23 mouse cellular contexts compared by ENCODE assay signal in genomic region chr1:42591855-42592254, GRCm38 (mm10).
DNase-seq lines count a peak whose midpoint lies in the region; ATAC-seq and TF ChIP-seq lines count a peak whose summit lies in the region.
"Had no signal": no experiment of that assay in that cellular context is flagged by ENCODE, and none has a peak within 500 bp of the region (broad histone marks: within the 10 kb centered on the region; RNA-seq: fewer than 3 reads in every experiment).

No protein-coding gene starts in this region.

- no peaks in the 10 kb centered on the region for H3K9me3 ChIP-seq in intestine, postnatal 0 days (ENCODE audit: control insufficient read depth)
- no peaks in the 10 kb centered on the region for H3K9me3 ChIP-seq in intestine, embryonic 16.5 days (ENCODE audit: control insufficient read depth, low read length)
- peaks cover 30% of the 10 kb centered on the region for H3K9me3 ChIP-seq in megakaryocyte, embryonic 14.5 days
- H3K9me3 ChIP-seq: embryonic facial prominence, embryonic 15.5 days; midbrain, embryonic 15.5 days had no signal

- no peaks in the 10 kb centered on the region for H3K36me3 ChIP-seq in intestine, postnatal 0 days (ENCODE audit: control insufficient read depth, insufficient read depth)
- H3K36me3 ChIP-seq in intestine, embryonic 16.5 days (ENCODE audit: control insufficient read depth, insufficient read depth, low read length): no peaks in the 10 kb centered on the region
- H3K36me3 ChIP-seq in megakaryocyte, embryonic 14.5 days (replicated peaks; ENCODE audit: low read length): no peaks in the 10 kb centered on the region
- H3K36me3 ChIP-seq: embryonic facial prominence, embryonic 15.5 days; G1E; midbrain, embryonic 15.5 days had no signal

- 62% methylated on average over 1 of the region's 1 CpGs for WGBS in intestine, postnatal 0 days
- 62% methylated on average over 1 of the region's 1 CpGs for WGBS in intestine, embryonic 16.5 days

- no peak overlapping the region for H3K4me3 ChIP-seq in intestine, postnatal 0 days (ENCODE audit: low read depth, low read length)
- H3K4me3 ChIP-seq in intestine, embryonic 16.5 days (ENCODE audit: low read length): no peak overlapping the region
- peak overlapping the region; percentile 17 for H3K4me3 ChIP-seq in megakaryocyte, embryonic 14.5 days (replicated peaks)
- H3K4me3 ChIP-seq: embryonic facial prominence, embryonic 15.5 days; midbrain, embryonic 15.5 days; myocyte had no signal

- no peak for TF ChIP-seq CTCF in intestine, postnatal 0 days (IDR thresholded peaks at IDR 0.05; ENCODE audit: low read depth)

- no peak overlapping the region for H3K9ac ChIP-seq in intestine, postnatal 0 days (ENCODE audit: low read depth, low read length)
- no peak overlapping the region for H3K9ac ChIP-seq in intestine, embryonic 16.5 days (ENCODE audit: low read depth, low read length)
- H3K9ac ChIP-seq: embryonic facial prominence, embryonic 15.5 days; midbrain, embryonic 15.5 days had no signal

- DNase-seq in ES-CJ7 (ENCODE audit: low read depth, low spot score): peak; percentile 44
- DNase-seq in brain, adult 2 months (ENCODE audit: low read depth, low spot score): peak; percentile 80
- DNase-seq in B cell, adult 2 months: no peak
- DNase-seq: adrenal gland, adult 8-10 months; cerebellum, adult 11-12 months; cerebellum, postnatal 36 days; gastrocnemius, postnatal 25 days; kidney, adult 11 months; kidney, postnatal 10 days; liver; lung, postnatal 10 days; thymus, adult 2 months had no signal

- no peak overlapping the region for H3K27ac ChIP-seq in intestine, postnatal 0 days (ENCODE audit: low read depth, low read length)
- H3K27ac ChIP-seq in intestine, embryonic 16.5 days (ENCODE audit: low read length): no peak overlapping the region
- H3K27ac ChIP-seq: embryonic facial prominence, embryonic 15.5 days; midbrain, embryonic 15.5 days had no signal

- H3K27me3 ChIP-seq in intestine, postnatal 0 days (replicated peaks; ENCODE audit: control insufficient read depth, insufficient read depth, low read length): no peaks in the 10 kb centered on the region
- H3K27me3 ChIP-seq in intestine, embryonic 16.5 days (replicated peaks; ENCODE audit: control insufficient read depth, insufficient read depth, low read length): no peaks in the 10 kb centered on the region
- H3K27me3 ChIP-seq in megakaryocyte, embryonic 14.5 days (replicated peaks): no peaks in the 10 kb centered on the region
- H3K27me3 ChIP-seq: embryonic facial prominence, embryonic 15.5 days; midbrain, embryonic 15.5 days had no signal

- no peaks in the 10 kb centered on the region for H3K4me1 ChIP-seq in intestine, postnatal 0 days (replicated peaks; ENCODE audit: control insufficient read depth, insufficient read depth, low read length)
- no peaks in the 10 kb centered on the region for H3K4me1 ChIP-seq in intestine, embryonic 16.5 days (ENCODE audit: control insufficient read depth, insufficient read depth, low read length)
- H3K4me1 ChIP-seq in megakaryocyte, embryonic 14.5 days: no peaks in the 10 kb centered on the region
- H3K4me1 ChIP-seq: embryonic facial prominence, embryonic 15.5 days; midbrain, embryonic 15.5 days had no signal

- ATAC-seq in intestine, postnatal 0 days: peak; percentile 75
- ATAC-seq in intestine, embryonic 16.5 days: no peak
- no peak for ATAC-seq in megakaryocyte, adult 5-6 weeks (ENCODE audit: poor library complexity, severe bottlenecking)
- ATAC-seq in megakaryocyte progenitor cell, adult 5-6 weeks (replicated peaks; ENCODE audit: poor library complexity): no peak
- ATAC-seq: forebrain, embryonic 16.5 days; hindbrain, embryonic 16.5 days; midbrain, embryonic 15.5 days had no signal

- H3K4me2 ChIP-seq in intestine, postnatal 0 days (replicated peaks; ENCODE audit: low read depth): no peak overlapping the region
- no peak overlapping the region for H3K4me2 ChIP-seq in intestine, embryonic 16.5 days (ENCODE audit: low read depth, low read length)
- H3K4me2 ChIP-seq: embryonic facial prominence, embryonic 15.5 days; midbrain, embryonic 15.5 days had no signal

Comparison
In these comparisons a context has a peak if more than half of its experiments do, and no peak if none do; other contexts are left out.
1. DNase-seq: peak in ES-CJ7 (single experiment) and brain, adult 2 months (single experiment); none in B cell, adult 2 months (0 of 2).